Mouse (Mus musculus) kidney, adult 2 months (tissue): ENCODE results near the gene Tcf12.

ENCODE experiments used
- CTCF ChIP-seq: fragments of 200-500 bp; conservative IDR thresholded peaks from 2 replicates; pipeline ENCODE4 v1.5.1; 2011; ENCODE audit warnings: low read depth, mild to moderate bottlenecking, control low read depth, low read length, moderate library complexity, mixed read lengths; ENCODE audit not compliant: insufficient read depth, insufficient read length
- POLR2A ChIP-seq: fragments of 200-500 bp; IDR thresholded peaks from one replicate; pipeline ENCODE4 v1.6.1; 2011; ENCODE audit warnings: low read depth, low read length, control low read depth

GRCm38 (mm10) chr9:72155250-72156138 lies 43.8 kb upstream of the Tcf12 start:
- TF ChIP-seq CTCF (no peak), POLR2A (no peak)
